Mouse (Mus musculus) cerebellum, adult 2 months (tissue): ENCODE data around the gene Dcst2.

Experiments used
- CTCF ChIP-seq: fragments of 200-500 bp; IDR thresholded peaks from 2 replicates; pipeline ENCODE4 v1.5.1; 2011; ENCODE audit warnings: low read depth, mild to moderate bottlenecking, control low read depth, low read length, moderate library complexity, borderline replicate concordance; ENCODE audit not compliant: insufficient read depth
- POLR2A ChIP-seq: fragments of 200-500 bp; IDR thresholded peaks from 2 replicates; pipeline ENCODE4 v1.6.1; 2011; ENCODE audit warnings: low read length, control low read depth, borderline replicate concordance; ENCODE audit not compliant: insufficient read depth

- TF ChIP-seq POLR2A, result no peak
- TF ChIP-seq CTCF, result no peak
Measured at GRCm38 (mm10) chr3:89402693-89403092, 40.9 kb downstream of the Dcst2 start, which contains the start of gene Lenep.
